Mouse (Mus musculus) lung, adult 2 months (tissue): ENCODE results near the gene Fam76b.

Experiments used
- CTCF ChIP-seq: fragments of 200-500 bp; IDR thresholded peaks from 2 replicates; pipeline ENCODE4 v1.5.1; 2011; ENCODE audit warnings: mild to moderate bottlenecking, low read length, control low read depth; ENCODE audit not compliant: insufficient read depth
- POLR2A ChIP-seq: fragments of 200-500 bp; IDR thresholded peaks from 2 replicates; pipeline ENCODE4 v1.6.1; 2011; ENCODE audit warnings: low read depth, mild to moderate bottlenecking, control low read depth, low read length, borderline replicate concordance; ENCODE audit errors: extremely low read depth

DNA sequence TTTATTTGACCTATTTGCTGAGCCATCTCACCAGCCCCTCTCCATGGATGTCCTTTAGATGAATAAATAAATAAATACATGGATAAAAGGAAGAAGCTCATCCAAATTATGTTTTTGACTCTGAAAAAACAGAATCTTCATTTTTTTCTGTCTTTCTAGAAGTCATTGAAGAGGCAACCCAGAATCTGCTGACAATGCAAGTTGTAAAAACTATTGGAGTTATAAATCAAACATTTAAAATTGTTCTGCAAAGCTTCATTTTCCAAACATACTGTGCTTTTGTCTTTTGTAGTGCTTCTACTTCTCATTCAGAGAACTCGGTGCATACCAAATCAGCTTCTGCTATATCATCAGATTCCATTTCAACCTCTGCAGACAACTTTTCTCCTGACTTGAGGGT is 45.5 kb upstream of the Fam76b start:
- TF ChIP-seq POLR2A (no peak), CTCF (no peak)
